Mouse (Mus musculus) hindbrain, postnatal 0 days (tissue): ENCODE measurements at regions not wholly inside any gene's neighbourhood (a gene's known extent, or its start where the extent isn't known, plus 50 kb on each side); places are given as distances from the start of the nearest gene placed in this dataset.

Experiments used
- ATAC-seq: fragments of 200-750 bp; cut with Nextera tagmentation; 2 replicates; pipeline ENCODE4 v1.8.0; 2017; ENCODE audit warnings: mild to moderate bottlenecking, moderate TSS enrichment, moderate library complexity
- DNase-seq: peaks from one replicate; pipeline ENCODE4 v3.0.0-alpha.2; 2015; ENCODE audit warnings: low spot score
- H3K27ac ChIP-seq: fragments of 300-500 bp; sonication (generic); 2 replicates; pipeline ENCODE4 v1.5.1; 2014; ENCODE audit warnings: mild to moderate bottlenecking
- H3K27me3 ChIP-seq: fragments of 300-500 bp; sonication (generic); 2 replicates; pipeline ENCODE4 v1.6.1; 2014; ENCODE audit warnings: low read length, mixed read lengths; ENCODE audit not compliant: insufficient read depth
- H3K36me3 ChIP-seq: fragments of 300-500 bp; sonication (generic); 2 replicates; pipeline ENCODE4 v1.6.1; 2014; ENCODE audit warnings: low read length, mixed read lengths; ENCODE audit not compliant: insufficient read depth
- H3K4me1 ChIP-seq: fragments of 300-500 bp; sonication (generic); 2 replicates; pipeline ENCODE4 v1.6.1; 2014; ENCODE audit warnings: antibody characterized with exemption, low read length, mixed read lengths; ENCODE audit not compliant: insufficient read depth
- H3K4me2 ChIP-seq: fragments of 300-500 bp; sonication (generic); 2 replicates; pipeline ENCODE4 v1.6.1; 2014; ENCODE audit warnings: low read depth, mild to moderate bottlenecking, low read length, moderate library complexity, mixed read lengths
- H3K4me3 ChIP-seq: fragments of 300-500 bp; sonication (generic); 2 replicates; pipeline ENCODE4 v1.5.1; 2014; ENCODE audit warnings: low read length
- H3K9ac ChIP-seq: fragments of 300-500 bp; sonication (generic); replicated peaks from 2 replicates; pipeline ENCODE4 v1.6.1; 2014; ENCODE audit warnings: mild to moderate bottlenecking, low read length, moderate library complexity, mixed read lengths
- H3K9me3 ChIP-seq: fragments of 300-500 bp; sonication (generic); 2 replicates; pipeline ENCODE4 v1.6.1; 2016; ENCODE audit warnings: low read length, mixed read lengths
- CTCF ChIP-seq: IDR thresholded peaks from 2 replicates; pipeline ENCODE4 v1.5.1; 2016; ENCODE audit warnings: antibody characterized with exemption, control low read depth, low read depth
- WGBS: fragments of 180-500 bp; shearing (Covaris S2); extraction: QIAGEN DNeasy Blood & Tissue Kit; methylation state at CpG from one replicate; pipeline ENCODE4 v1.1.7; 2014; 5-methylcytosine and 5-hydroxymethylcytosine counted together

GRCm38 (mm10) chr7:139741246-139741903 is 57.8 kb upstream of the Cfap46 start:
- Histone ChIP-seq H3K4me1 (no peaks in the 10 kb centered on the region), H3K4me2 (no peak overlapping the region), H3K9me3 (no peaks in the 10 kb centered on the region), H3K9ac (no peak overlapping the region), H3K36me3 (no peaks in the 10 kb centered on the region), H3K4me3 (no peak overlapping the region), H3K27me3 (no peaks in the 10 kb centered on the region), H3K27ac (no peak overlapping the region)
- DNase-seq (no peak), ATAC-seq (no peak)
- TF ChIP-seq CTCF, result no peak
- 57% methylated on average over 13 of the region's 13 CpGs for WGBS

GRCm38 (mm10) chr7:139746803-139747202 is 63.2 kb upstream of the Cfap46 start:
- H3K4me3 ChIP-seq, result no peak overlapping the region
- WGBS, result 30% methylated on average over 1 of the region's 1 CpGs
- no peak overlapping the region for H3K4me2 ChIP-seq
- no peak overlapping the region for H3K27ac ChIP-seq
- H3K4me1 ChIP-seq, result no peaks in the 10 kb centered on the region; the same call in 1 of the 2 replicates
- ATAC-seq (no peak), DNase-seq (peak; percentile 61)
- H3K9me3 ChIP-seq, result no peaks in the 10 kb centered on the region
- H3K9ac ChIP-seq, result no peak overlapping the region
- no peaks in the 10 kb centered on the region for H3K27me3 ChIP-seq
- TF ChIP-seq CTCF, result peak; percentile 64
- no peaks in the 10 kb centered on the region for H3K36me3 ChIP-seq

GRCm38 (mm10) chr7:139747290-139748067 is 63.9 kb upstream of the Cfap46 start:
- DNase-seq (peak; percentile 19), ATAC-seq (peak; percentile 55; the same call in 1 of the 2 replicates)
- Histone ChIP-seq H3K9me3 (no peaks in the 10 kb centered on the region), H3K4me3 (no peak overlapping the region), H3K4me1 (no peaks in the 10 kb centered on the region; the same call in 1 of the 2 replicates), H3K27me3 (no peaks in the 10 kb centered on the region), H3K36me3 (no peaks in the 10 kb centered on the region), H3K27ac (no peak overlapping the region), H3K9ac (no peak overlapping the region), H3K4me2 (no peak overlapping the region)
- WGBS, result 55% methylated on average over 11 of the region's 11 CpGs
- no peak for TF ChIP-seq CTCF

- Histone ChIP-seq H3K4me3 (no peak overlapping the region), H3K4me2 (no peak overlapping the region), H3K4me1 (no peaks in the 10 kb centered on the region), H3K27me3 (no peaks in the 10 kb centered on the region), H3K9me3 (no peaks in the 10 kb centered on the region), H3K9ac (no peak overlapping the region), H3K36me3 (no peaks in the 10 kb centered on the region), H3K27ac (no peak overlapping the region)
- DNase-seq (no peak), ATAC-seq (no peak)
- WGBS, result 89% methylated on average over 8 of the region's 8 CpGs
- no peak for TF ChIP-seq CTCF
Observed at GRCm38 (mm10) chr7:139755004-139755403, 71.4 kb upstream of the Cfap46 start.

GRCm38 (mm10) chr7:139762522-139762921 is 71.5 kb upstream of the Adgra1 start:
- H3K36me3 ChIP-seq, result no peaks in the 10 kb centered on the region

GRCm38 (mm10) chr7:139763241-139763640 is 70.7 kb upstream of the Adgra1 start:
- ATAC-seq (no peak), DNase-seq (no peak)
- whole genome bisulfite sequencing, result 24% methylated on average over 4 of the region's 4 CpGs
- Histone ChIP-seq H3K4me3 (no peak overlapping the region), H3K36me3 (no peaks in the 10 kb centered on the region), H3K27me3 (no peaks in the 10 kb centered on the region), H3K4me2 (no peak overlapping the region), H3K4me1 (no peaks in the 10 kb centered on the region), H3K27ac (no peak overlapping the region), H3K9me3 (no peaks in the 10 kb centered on the region), H3K9ac (no peak overlapping the region)
- TF ChIP-seq CTCF, result no peak

More at GRCm38 (mm10) chr7:139762522-139762921, 71.5 kb upstream of the Adgra1 start:
- Histone ChIP-seq H3K9me3 (no peaks in the 10 kb centered on the region), H3K27ac (no peak overlapping the region), H3K9ac (no peak overlapping the region), H3K27me3 (no peaks in the 10 kb centered on the region), H3K4me3 (no peak overlapping the region), H3K4me2 (no peak overlapping the region), H3K4me1 (no peaks in the 10 kb centered on the region)
- DNase-seq (no peak), ATAC-seq (no peak)
- no peak for TF ChIP-seq CTCF
- 74% methylated on average over 1 of the region's 1 CpGs for WGBS

- H3K27ac ChIP-seq, result no peak overlapping the region
- ATAC-seq (no peak), DNase-seq (no peak)
- no peak for TF ChIP-seq CTCF
- no peak overlapping the region for H3K9ac ChIP-seq
- no peaks in the 10 kb centered on the region for H3K36me3 ChIP-seq
- H3K4me1 ChIP-seq, result no peaks in the 10 kb centered on the region
- WGBS, result 66% methylated on average over 3 of the region's 3 CpGs
- no peaks in the 10 kb centered on the region for H3K27me3 ChIP-seq
- H3K4me2 ChIP-seq, result no peak overlapping the region
- H3K9me3 ChIP-seq, result no peaks in the 10 kb centered on the region
- no peak overlapping the region for H3K4me3 ChIP-seq
Observed at GRCm38 (mm10) chr7:139766296-139766695, 67.7 kb upstream of the Adgra1 start.
